Mouse (Mus musculus) spleen, adult 2 months (tissue): ENCODE measurements at regions not wholly inside any gene's neighbourhood (a gene's known extent, or its start where the extent isn't known, plus 50 kb on each side); places are given as distances from the start of the nearest gene placed in this dataset.

Experiments used
- DNase-seq, 2 experiments: peaks; one replicate each; pipeline versions ENCODE4 v3.0.0 to v3.0.0-alpha.2; 2012 to 2021; ENCODE audit warnings: low spot score in 2 of 2, low read depth in 1 of 2
- H3K27ac ChIP-seq: fragments of 200-500 bp; 2 replicates; pipeline ENCODE4 v1.5.1; 2012; ENCODE audit warnings: low read length, inconsistent platforms; ENCODE audit not compliant: insufficient read depth
- H3K27me3 ChIP-seq: fragments of 200-500 bp; 2 replicates; pipeline ENCODE4 v1.6.1; 2012; ENCODE audit warnings: mild to moderate bottlenecking, moderate library complexity, low read length, inconsistent platforms; ENCODE audit not compliant: control insufficient read depth, insufficient read depth
- H3K36me3 ChIP-seq: fragments of 200-500 bp; 2 replicates; pipeline ENCODE4 v1.6.1; 2012; ENCODE audit warnings: mild to moderate bottlenecking, low read length, inconsistent platforms; ENCODE audit not compliant: control insufficient read depth, insufficient read depth
- H3K4me1 ChIP-seq: fragments of 200-500 bp; 2 replicates; pipeline ENCODE4 v1.6.1; 2011; ENCODE audit warnings: inconsistent platforms; ENCODE audit not compliant: control insufficient read depth, insufficient read depth, insufficient read length
- H3K4me3 ChIP-seq: fragments of 200-500 bp; 2 replicates; pipeline ENCODE4 v1.5.1; 2011; ENCODE audit warnings: mild to moderate bottlenecking, inconsistent platforms; ENCODE audit not compliant: insufficient read depth, insufficient read length; ENCODE audit errors: extremely low read depth
- CTCF ChIP-seq: fragments of 200-500 bp; IDR thresholded peaks from 2 replicates; pipeline ENCODE4 v1.5.1; 2011; ENCODE audit warnings: mild to moderate bottlenecking, inconsistent platforms; ENCODE audit not compliant: insufficient read depth, insufficient read length, insufficient replicate concordance; ENCODE audit errors: extremely low read depth
- POLR2A ChIP-seq: fragments of 200-500 bp; IDR thresholded peaks from 2 replicates; pipeline ENCODE4 v1.6.1; 2011; ENCODE audit warnings: low read depth, low read length, inconsistent platforms
- WGBS: fragments of 180-500 bp; shearing (Covaris S2); methylation state at CpG from one replicate; pipeline ENCODE4 v1.1.7; 2018; 5-methylcytosine and 5-hydroxymethylcytosine counted together

- Histone ChIP-seq H3K27me3 (no peaks in the 10 kb centered on the region), H3K4me3 (no peak overlapping the region), H3K4me1 (no peaks in the 10 kb centered on the region), H3K27ac (no peak overlapping the region), H3K36me3 (no peaks in the 10 kb centered on the region)
- DNase-seq, result no peak
- WGBS, result 76% methylated on average over 9 of the region's 9 CpGs
- TF ChIP-seq CTCF, result no peak
- TF ChIP-seq POLR2A, result no peak
Measured at GRCm38 (mm10) chr8:103855291-103855690, 246.1 kb upstream of the Cdh5 start.

DNA sequence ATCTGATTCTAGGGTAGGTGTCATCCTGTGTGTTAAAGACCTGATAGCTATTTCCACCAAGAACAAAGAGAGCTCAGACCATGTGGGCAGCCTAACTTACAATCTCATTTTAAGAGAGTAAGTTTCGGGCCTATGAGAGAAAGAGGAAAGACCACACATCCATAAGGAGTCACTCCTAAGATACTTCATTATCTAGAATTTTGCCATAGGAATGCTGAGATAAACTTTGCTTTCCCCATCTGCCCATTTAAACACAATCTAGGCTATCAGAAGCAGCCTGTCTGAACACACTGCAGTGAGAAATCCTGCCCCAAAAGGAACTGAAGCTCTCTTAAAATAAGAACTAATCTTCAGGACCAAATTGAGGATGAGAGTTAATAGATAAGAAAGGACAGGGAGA lies 242.3 kb upstream of the Cdh5 start:
- H3K4me3 ChIP-seq, result no peak overlapping the region
- no peaks in the 10 kb centered on the region for H3K36me3 ChIP-seq
- no peak for TF ChIP-seq POLR2A
- TF ChIP-seq CTCF, result no peak
- no peak for DNase-seq
- H3K27ac ChIP-seq, result no peak overlapping the region
- 91% methylated on average over 1 of the region's 1 CpGs for WGBS
- H3K4me1 ChIP-seq, result no peaks in the 10 kb centered on the region
- H3K27me3 ChIP-seq, result no peaks in the 10 kb centered on the region

GRCm38 (mm10) chr8:103873598-103874502 lies 227.6 kb upstream of the Cdh5 start:
- WGBS, result 52% methylated on average over 7 of the region's 7 CpGs
- Histone ChIP-seq H3K36me3 (no peaks in the 10 kb centered on the region), H3K4me1 (no peaks in the 10 kb centered on the region), H3K27me3 (no peaks in the 10 kb centered on the region), H3K27ac (no peak overlapping the region), H3K4me3 (no peak overlapping the region)
- no peak for TF ChIP-seq CTCF
- TF ChIP-seq POLR2A, result no peak
- no peak for DNase-seq

DNA sequence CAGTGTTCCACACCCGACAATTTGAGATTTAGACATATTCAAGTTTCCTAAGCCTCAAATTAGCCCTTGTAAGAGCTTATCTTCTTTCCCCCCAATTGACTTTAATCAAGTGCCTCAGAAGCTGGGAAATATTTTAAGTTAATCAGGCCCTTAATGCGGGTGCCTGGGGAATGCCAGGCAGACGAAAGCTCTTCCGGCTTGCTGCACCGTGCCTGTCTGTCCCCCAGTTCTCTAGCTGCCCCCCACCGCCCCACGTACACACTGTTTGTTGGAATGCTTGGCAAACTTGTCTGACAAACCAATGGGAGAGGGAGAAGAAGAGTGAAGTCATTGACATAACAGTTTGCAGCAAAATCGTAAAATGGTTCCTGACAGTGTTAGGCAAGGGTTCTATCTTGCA lies 226.9 kb upstream of the Cdh5 start:
- TF ChIP-seq POLR2A (no peak), CTCF (no peak)
- 71% methylated on average over 8 of the region's 8 CpGs for WGBS

DNA sequence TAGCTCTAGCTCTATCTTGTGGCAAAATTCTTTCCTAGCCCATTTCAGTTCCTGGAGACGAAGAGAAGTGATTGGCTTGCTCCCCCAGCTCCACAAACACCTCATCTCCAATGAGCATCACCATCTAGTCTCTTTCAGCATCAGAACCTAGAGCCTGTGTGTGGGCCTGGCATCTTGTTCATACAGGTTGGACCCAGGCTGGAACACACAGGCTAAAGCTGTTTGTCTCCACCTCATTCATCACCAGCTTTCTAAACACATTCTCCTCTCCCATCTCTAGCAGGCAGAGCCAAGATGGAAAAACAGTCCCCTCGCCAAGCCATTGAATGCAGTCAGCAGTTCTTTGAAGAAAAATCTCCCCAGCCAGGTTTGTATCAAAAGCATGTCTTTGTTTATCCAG lies 221.9 kb upstream of the Cdh5 start:
- no peaks in the 10 kb centered on the region for H3K4me1 ChIP-seq
- H3K27ac ChIP-seq, result no peak overlapping the region
- H3K27me3 ChIP-seq, result no peaks in the 10 kb centered on the region
- DNase-seq, result no peak
- WGBS, result 69% methylated on average over 2 of the region's 2 CpGs
- no peaks in the 10 kb centered on the region for H3K36me3 ChIP-seq
- no peak overlapping the region for H3K4me3 ChIP-seq
- no peak for TF ChIP-seq POLR2A
- TF ChIP-seq CTCF, result no peak

More for the DNA sequence above, 226.9 kb upstream of the Cdh5 start:
- no peaks in the 10 kb centered on the region for H3K4me1 ChIP-seq
- no peaks in the 10 kb centered on the region for H3K36me3 ChIP-seq
- H3K4me3 ChIP-seq, result no peak overlapping the region
- no peak for DNase-seq
- H3K27me3 ChIP-seq, result no peaks in the 10 kb centered on the region
- H3K27ac ChIP-seq, result no peak overlapping the region

GRCm38 (mm10) chr8:103880431-103881145 lies 220.8 kb upstream of the Cdh5 start:
- Histone ChIP-seq H3K27me3 (no peaks in the 10 kb centered on the region), H3K4me3 (no peak overlapping the region), H3K27ac (no peak overlapping the region), H3K36me3 (no peaks in the 10 kb centered on the region), H3K4me1 (no peaks in the 10 kb centered on the region)
- no peak for DNase-seq
- TF ChIP-seq CTCF (no peak), POLR2A (no peak)
- WGBS, result 83% methylated on average over 14 of the region's 14 CpGs

GRCm38 (mm10) chr8:103881146-103881486 lies 220.3 kb upstream of the Cdh5 start:
- no peaks in the 10 kb centered on the region for H3K36me3 ChIP-seq
- no peak for TF ChIP-seq CTCF
- no peak for TF ChIP-seq POLR2A
- no peaks in the 10 kb centered on the region for H3K27me3 ChIP-seq
- WGBS, result 73% methylated on average over 3 of the region's 3 CpGs
- H3K4me1 ChIP-seq, result no peaks in the 10 kb centered on the region
- no peak overlapping the region for H3K4me3 ChIP-seq
- H3K27ac ChIP-seq, result no peak overlapping the region
- no peak for DNase-seq
